8 mouse cellular contexts compared by ENCODE assay signal in genomic region chr6:116193394-116194393, GRCm38 (mm10). TPM values are rescaled to one million over a fixed set of nuclear protein-coding genes. Genes with fewer than 3 reads are reported as not detected.
DNase-seq lines count a peak whose midpoint lies in the region; ATAC-seq lines count a peak whose summit lies in the region.

Gene Tmcc1, minus strand, starts transcription at chr6:116193486.

- peak within 1 kb of the TSS; percentile 75 for H3K27ac ChIP-seq in forebrain, embryonic 14.5 days (ENCODE audit: low read depth, low read length)
- H3K27ac ChIP-seq in neural tube, embryonic 15.5 days (replicated peaks): peak within 1 kb of the TSS; percentile 86

- WGBS in forebrain, embryonic 14.5 days: under 1% methylated on average over 63 of the region's 68 CpGs
- WGBS in neural tube, embryonic 15.5 days: under 1% methylated on average over 54 of the region's 68 CpGs

- H3K27me3 ChIP-seq in forebrain, embryonic 14.5 days (replicated peaks; ENCODE audit: control insufficient read depth, insufficient read depth, low read length): no peaks in the 10 kb centered on the region
- no peaks in the 10 kb centered on the region for H3K27me3 ChIP-seq in neural tube, embryonic 15.5 days (replicated peaks)

- intact Hi-C loops in heart, postnatal 14 days (cut with DNase I): no loop called here

- no peaks in the 10 kb centered on the region for H3K36me3 ChIP-seq in forebrain, embryonic 14.5 days (ENCODE audit: control insufficient read depth, insufficient read depth, low read length)
- H3K36me3 ChIP-seq in neural tube, embryonic 15.5 days: no peaks in the 10 kb centered on the region

- peak; percentile 97 for DNase-seq in ES-CJ7 (ENCODE audit: low read depth, low spot score)
- DNase-seq in cerebellum, adult 11 months: peak; percentile 99
- peak; percentile 96 for DNase-seq in forebrain, embryonic 14.5 days (ENCODE audit: low spot score)
- peak; percentile 100 for DNase-seq in heart, postnatal 14 days
- DNase-seq in layer of hippocampus, adult 11-12 months (ENCODE audit: low spot score): peak; percentile 98
- peak; percentile 97 to 98 for DNase-seq in lung, adult 18-20 months
- peak; percentile 98 for DNase-seq in testis, postnatal 14 days (ENCODE audit: low spot score)

- H3K4me1 ChIP-seq in forebrain, embryonic 14.5 days (ENCODE audit: control insufficient read depth, insufficient read depth, low read length): peaks cover 18% of the 10 kb centered on the region
- peaks cover 34% of the 10 kb centered on the region for H3K4me1 ChIP-seq in neural tube, embryonic 15.5 days

- H3K9me3 ChIP-seq in forebrain, embryonic 14.5 days (replicated peaks; ENCODE audit: control insufficient read depth, low read length): no peaks in the 10 kb centered on the region
- H3K9me3 ChIP-seq in neural tube, embryonic 15.5 days (replicated peaks): no peaks in the 10 kb centered on the region

- peak; percentile 92 for ATAC-seq in forebrain, embryonic 14.5 days
- peak; percentile 92 for ATAC-seq in neural tube, embryonic 15.5 days (ENCODE audit: low FRiP score)

- peak within 1 kb of the TSS; percentile 84 for H3K4me2 ChIP-seq in forebrain, embryonic 14.5 days (ENCODE audit: low read length)
- peak within 1 kb of the TSS; percentile 93 for H3K4me2 ChIP-seq in neural tube, embryonic 15.5 days

- H3K9ac ChIP-seq in forebrain, embryonic 14.5 days (ENCODE audit: low read length): peak within 1 kb of the TSS; percentile 94
- H3K9ac ChIP-seq in neural tube, embryonic 15.5 days (replicated peaks): peak within 1 kb of the TSS; percentile 91

- peak within 1 kb of the TSS; percentile 84 for H3K4me3 ChIP-seq in forebrain, embryonic 14.5 days (ENCODE audit: low read depth, low read length)
- H3K4me3 ChIP-seq in neural tube, embryonic 15.5 days (replicated peaks): peak within 1 kb of the TSS; percentile 97

RNA-seq across cellular contexts. Expression of gene Tmcc1, which starts in this region (rescaled TPM):
- 22.7 and 22.8 TPM in 2 replicates for polyA plus RNA-seq in forebrain, embryonic 14.5 days (2014; fragmentation: Nextera tagmentation; extraction: Ambion mirVana)
- 10 to 100 TPM; 28.7 to 31.2 TPM for total RNA-seq in heart, postnatal 14 days (2021)
- 23.2 and 25.2 TPM in 2 replicates for polyA plus RNA-seq in neural tube, embryonic 15.5 days (2015; fragmentation: Nextera tagmentation; extraction: Ambion mirVana)

Comparison
In these comparisons a context has a peak if more than half of its experiments do, and no peak if none do; other contexts are left out.
1. Peak in every context shown above with its lines: DNase-seq, ATAC-seq, H3K4me3 ChIP-seq and H3K27ac ChIP-seq.